Mouse (Mus musculus): ENCODE measurements at regions not wholly inside any gene's neighbourhood (a gene's known extent, or its start where the extent isn't known, plus 50 kb on each side); places are given as distances from the start of the nearest gene placed in this dataset.
"Not testable (repeated sequence)": the region's sequence is repeated elsewhere in the genome, so short reads cannot be mapped to it uniquely, and the experiment has no call there.

DNA sequence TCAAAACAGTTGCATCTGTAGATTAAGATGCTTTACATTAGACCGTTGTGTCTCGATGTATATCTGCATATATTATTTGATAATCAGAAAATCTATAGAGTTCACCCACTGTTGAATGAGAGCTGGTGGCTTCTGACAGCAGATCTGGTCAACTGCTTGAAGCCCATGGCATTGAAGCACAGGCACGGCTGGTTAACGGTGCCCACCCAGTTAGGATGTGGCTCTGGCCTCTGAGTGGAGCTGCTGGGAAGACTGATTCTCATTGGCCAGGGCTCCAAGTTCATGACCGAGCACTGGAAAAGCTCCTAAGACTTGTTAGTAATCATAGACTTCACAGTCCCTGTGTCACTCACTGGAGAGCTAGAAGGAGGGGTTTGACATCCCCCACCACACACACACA is 51.2 kb upstream of the Cldn34a start:
- H3K4me1 ChIP-seq (replicated peaks); H3K4me3 ChIP-seq (replicated peaks); H3K27me3 ChIP-seq; H3K9me3 ChIP-seq; H3K4me2 ChIP-seq (replicated peaks); H3K36me3 ChIP-seq; H3K27ac ChIP-seq; ATAC-seq; H3K9ac ChIP-seq (replicated peaks): not testable (repeated sequence)
- WGBS = 67% methylated on average over 1 of the region's 5 CpGs

DNA sequence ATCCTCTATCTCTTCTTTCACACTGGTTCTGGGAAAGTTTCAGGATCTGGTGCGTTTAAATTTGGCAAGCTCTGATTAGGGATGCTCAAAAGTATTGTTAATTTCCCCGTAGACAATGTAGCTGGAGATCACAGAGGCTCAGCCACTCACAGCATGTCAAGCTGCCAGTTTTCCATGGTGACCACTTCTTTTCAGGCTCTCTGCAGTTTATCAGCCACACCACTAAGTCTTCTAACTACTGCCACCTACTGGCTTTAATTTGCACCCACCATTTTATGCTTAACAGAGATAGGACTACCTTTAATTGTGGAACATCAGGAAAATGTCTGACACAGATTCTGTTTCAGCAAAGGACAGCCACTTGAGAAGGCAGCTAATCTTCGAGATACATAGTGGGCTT is 57.7 kb upstream of the Cldn34a start:
- H3K36me3 ChIP-seq; H3K4me3 ChIP-seq (replicated peaks); H3K27me3 ChIP-seq; H3K4me2 ChIP-seq (replicated peaks); H3K4me1 ChIP-seq (replicated peaks); H3K9ac ChIP-seq (replicated peaks); H3K9me3 ChIP-seq; H3K27ac ChIP-seq: not testable (repeated sequence)
- 0 out of 2 replicates have a peak, but pooled peaks have one; percentile 45 for ATAC-seq
- no CpG with 5 or more reads among the region's 3 CpGs for WGBS

DNA sequence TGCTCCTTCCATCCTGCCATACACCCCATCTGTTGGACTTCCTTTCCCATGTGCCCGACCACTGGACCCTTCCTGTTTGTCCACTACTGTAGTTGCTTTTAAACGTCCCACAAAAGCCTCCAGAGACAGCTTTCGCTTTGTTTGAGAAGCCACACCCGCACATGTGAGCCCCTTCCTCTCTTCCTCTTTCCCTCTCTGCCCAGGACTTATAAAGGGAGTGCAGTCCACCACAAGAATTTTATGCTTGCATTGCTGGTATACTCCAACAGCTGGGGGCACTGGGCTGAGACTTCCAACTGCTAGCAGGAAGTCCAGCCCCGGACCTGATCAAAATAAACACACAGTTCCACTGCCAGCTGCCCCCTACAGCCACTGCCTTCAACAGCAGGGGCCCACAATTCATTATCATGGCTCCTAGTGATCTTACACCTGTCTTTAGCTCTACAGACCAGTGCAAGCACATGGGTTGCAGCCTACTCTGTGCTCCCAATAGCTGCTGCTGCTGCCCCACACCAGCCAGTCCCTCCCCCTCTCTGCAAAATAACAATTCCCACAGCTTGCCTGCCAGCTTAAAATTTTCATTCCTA is 63.7 kb upstream of the Cldn34a start:
- ATAC-seq; H3K4me3 ChIP-seq (replicated peaks); H3K4me1 ChIP-seq (replicated peaks); H3K4me2 ChIP-seq (replicated peaks); H3K27me3 ChIP-seq; H3K9ac ChIP-seq (replicated peaks); H3K27ac ChIP-seq; H3K9me3 ChIP-seq; H3K36me3 ChIP-seq: not testable (repeated sequence)
- no CpG with 5 or more reads among the region's 5 CpGs for WGBS

DNA sequence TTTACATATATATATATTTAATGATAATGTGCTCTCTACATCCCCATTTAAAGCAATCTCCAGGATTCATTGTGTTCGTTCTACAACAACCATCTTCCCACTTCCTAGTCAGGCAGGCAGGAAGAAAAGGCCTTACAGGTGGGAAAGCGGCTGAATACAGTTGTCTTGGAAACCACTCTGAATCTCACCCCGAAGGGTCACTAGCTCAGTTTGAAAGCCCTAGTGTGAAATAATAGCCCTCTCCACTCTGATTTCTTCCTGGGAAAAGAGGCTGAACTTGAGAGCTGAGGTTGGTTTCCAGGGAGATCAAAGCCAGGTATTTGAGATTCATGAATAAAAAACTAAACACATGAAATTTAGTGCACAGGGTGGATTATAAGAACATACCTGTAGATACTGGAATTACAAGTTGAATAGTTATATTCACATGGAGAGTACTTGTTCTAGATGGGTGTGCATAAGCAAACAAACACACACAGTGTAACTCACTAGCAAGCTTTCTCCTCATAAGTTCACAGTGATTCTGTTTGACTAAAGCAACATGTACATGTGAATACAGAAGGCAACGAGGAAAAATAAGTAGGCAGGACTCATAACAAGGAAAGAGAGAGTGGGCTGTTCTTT is 91.6 kb upstream of the Cldn34a start:
- Histone ChIP-seq H3K9me3 (no peaks in the 10 kb centered on the region), H3K4me2 (replicated peaks) (no peak overlapping the region), H3K27ac (no peak overlapping the region), H3K27me3 (peaks cover 39% of the 10 kb centered on the region; the same call in 1 of the 2 replicates), H3K36me3 (no peaks in the 10 kb centered on the region), H3K4me1 (replicated peaks) (no peaks in the 10 kb centered on the region), H3K9ac (replicated peaks) (no peak overlapping the region), H3K4me3 (replicated peaks) (no peak overlapping the region)
- WGBS = 41% methylated on average over 4 of the region's 4 CpGs
- ATAC-seq = no peak

DNA sequence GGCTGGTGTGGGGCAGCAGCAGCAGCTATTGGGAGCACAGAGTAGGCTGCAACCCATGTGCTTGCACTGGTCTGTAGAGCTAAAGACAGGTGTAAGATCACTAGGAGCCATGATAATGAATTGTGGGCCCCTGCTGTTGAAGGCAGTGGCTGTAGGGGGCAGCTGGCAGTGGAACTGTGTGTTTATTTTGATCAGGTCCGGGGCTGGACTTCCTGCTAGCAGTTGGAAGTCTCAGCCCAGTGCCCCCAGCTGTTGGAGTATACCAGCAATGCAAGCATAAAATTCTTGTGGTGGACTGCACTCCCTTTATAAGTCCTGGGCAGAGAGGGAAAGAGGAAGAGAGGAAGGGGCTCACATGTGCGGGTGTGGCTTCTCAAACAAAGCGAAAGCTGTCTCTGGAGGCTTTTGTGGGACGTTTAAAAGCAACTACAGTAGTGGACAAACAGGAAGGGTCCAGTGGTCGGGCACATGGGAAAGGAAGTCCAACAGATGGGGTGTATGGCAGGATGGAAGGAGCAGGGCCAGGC is 56.0 kb upstream of the Gpr173 start:
- H3K4me3 ChIP-seq (replicated peaks); H3K36me3 ChIP-seq; H3K9ac ChIP-seq (replicated peaks); H3K4me1 ChIP-seq (replicated peaks); H3K27me3 ChIP-seq; H3K27ac ChIP-seq; H3K9me3 ChIP-seq; ATAC-seq; H3K4me2 ChIP-seq (replicated peaks): not testable (repeated sequence)
- no CpG with 5 or more reads among the region's 5 CpGs for WGBS

GRCm38 (mm10) chrX:152418512-152418911 is 50.0 kb upstream of the Gpr173 start:
- H3K27me3 ChIP-seq; H3K4me3 ChIP-seq (replicated peaks); H3K36me3 ChIP-seq; H3K9ac ChIP-seq (replicated peaks); H3K4me1 ChIP-seq (replicated peaks); H3K4me2 ChIP-seq (replicated peaks); H3K9me3 ChIP-seq; H3K27ac ChIP-seq: not testable (repeated sequence)
- peak; percentile 58; the same call in 1 of the 2 replicates for ATAC-seq
- WGBS = no CpG with 5 or more reads among the region's 3 CpGs
